Mouse (Mus musculus): ENCODE measurements around the gene Klk15. TPM values are rescaled to one million over a fixed set of nuclear protein-coding genes. Genes with fewer than 3 reads are reported as not detected.
"Not testable (repeated sequence)": the region's sequence is repeated elsewhere in the genome, so short reads cannot be mapped to it uniquely, and the experiment has no call there.

Gene Klk15
- total RNA-seq, 2 experiments from 2014 or later: not detected

- peak; percentile 76 for ATAC-seq (ENCODE audit: poor library complexity, severe bottlenecking)
Observed at GRCm38 (mm10) chr7:43967612-43968011, 34.1 kb downstream of the Klk15 start.

GRCm38 (mm10) chr7:43975761-43976160 lies 42.2 kb downstream of the Klk15 start, which contains the start of gene Klk1b9:
Gene Klk1b9, plus strand, starts transcription at chr7:43976061.
- ATAC-seq (ENCODE audit: poor library complexity, severe bottlenecking): not testable (repeated sequence)

GRCm38 (mm10) chr7:43985657-43986056 lies 52.1 kb downstream of the Klk15 start:
- peak; percentile 71 for ATAC-seq (ENCODE audit: poor library complexity, severe bottlenecking)

Other genes starting within 250 kb of the Klk15 start
- not detected in 2 replicates for gene Klk14, start 243.3 kb upstream of the Klk15 start, total RNA-seq (2015)
- not detected in 2 replicates for gene Klk14, start 243.3 kb upstream of the Klk15 start, total RNA-seq (2017)
- not detected in 2 replicates for gene Klk13, start 221.2 kb upstream of the Klk15 start, total RNA-seq (2015)
- not detected in 2 replicates for gene Klk13, start 221.2 kb upstream of the Klk15 start, total RNA-seq (2017)
- gene Klk12, start 164.8 kb upstream of the Klk15 start, total RNA-seq (2015): not detected in 2 replicates
- not detected in 2 replicates for gene Klk12, start 164.8 kb upstream of the Klk15 start, total RNA-seq (2017)
- not detected in 2 replicates for gene Klk11, start 159.1 kb upstream of the Klk15 start, total RNA-seq (2015)
- not detected in 2 replicates for gene Klk11, start 159.1 kb upstream of the Klk15 start, total RNA-seq (2017)
- gene Klk10, start 152.7 kb upstream of the Klk15 start, total RNA-seq (2015): not detected in 2 replicates
- not detected in 2 replicates for gene Klk10, start 152.7 kb upstream of the Klk15 start, total RNA-seq (2017)
- not detected in 2 replicates for gene Klk9, start 141.8 kb upstream of the Klk15 start, total RNA-seq (2015)
- gene Klk9, start 141.8 kb upstream of the Klk15 start, total RNA-seq (2017): not detected in 2 replicates
- 10.4 and 13.7 TPM in 2 replicates for gene Klk8, start 136.2 kb upstream of the Klk15 start, total RNA-seq (2015)
- 5.0 and 10.2 TPM in 2 replicates for gene Klk8, start 136.2 kb upstream of the Klk15 start, total RNA-seq (2017)
- gene Klk7, start 122.4 kb upstream of the Klk15 start, total RNA-seq (2015): not detected in 2 replicates
- not detected in 2 replicates for gene Klk7, start 122.4 kb upstream of the Klk15 start, total RNA-seq (2017)
- gene Klk6, start 109.2 kb upstream of the Klk15 start, total RNA-seq (2015): not detected in 2 replicates
- not detected in 2 replicates for gene Klk6, start 109.2 kb upstream of the Klk15 start, total RNA-seq (2017)
- not detected in 2 replicates for gene Klk5, start 91.8 kb upstream of the Klk15 start, total RNA-seq (2015)
- not detected in 2 replicates for gene Klk5, start 91.8 kb upstream of the Klk15 start, total RNA-seq (2017)
- gene Klk4, start 52.6 kb upstream of the Klk15 start, total RNA-seq (2015): not detected in 2 replicates
- not detected in 2 replicates for gene Klk4, start 52.6 kb upstream of the Klk15 start, total RNA-seq (2017)
- not detected in 2 replicates for gene Klk1b8, start 16.9 kb downstream of the Klk15 start, total RNA-seq (2015)
- not detected in 2 replicates for gene Klk1b8, start 16.9 kb downstream of the Klk15 start, total RNA-seq (2017)
- gene Klk1b1, start 33.0 kb downstream of the Klk15 start, total RNA-seq (2015): not detected in 2 replicates
- not detected in 2 replicates for gene Klk1b1, start 33.0 kb downstream of the Klk15 start, total RNA-seq (2017)
- not detected in 2 replicates for gene Klk1b9, start 42.3 kb downstream of the Klk15 start, total RNA-seq (2015)
- gene Klk1b9, start 42.3 kb downstream of the Klk15 start, total RNA-seq (2017): not detected in 2 replicates
- gene Klk1b11, start 62.1 kb downstream of the Klk15 start, total RNA-seq (2015): 0.33 and 0.84 TPM in 2 replicates
- 1.1 TPM in 1 of 2 replicates, not detected in the other for gene Klk1b11, start 62.1 kb downstream of the Klk15 start, total RNA-seq (2017)
- gene Klk1b26, start 78.4 kb downstream of the Klk15 start, total RNA-seq (2015): not detected in 2 replicates
- not detected in 2 replicates for gene Klk1b26, start 78.4 kb downstream of the Klk15 start, total RNA-seq (2017)
- not detected in 2 replicates for gene Klk1b27, start 118.5 kb downstream of the Klk15 start, total RNA-seq (2015)
- not detected in 2 replicates for gene Klk1b27, start 118.5 kb downstream of the Klk15 start, total RNA-seq (2017)
- gene Klk1b21, start 168.6 kb downstream of the Klk15 start, total RNA-seq (2015): not detected in 2 replicates
- not detected in 2 replicates for gene Klk1b21, start 168.6 kb downstream of the Klk15 start, total RNA-seq (2017)
- not detected in 2 replicates for gene Klk1b22, start 178.9 kb downstream of the Klk15 start, total RNA-seq (2015)
- gene Klk1b22, start 178.9 kb downstream of the Klk15 start, total RNA-seq (2017): not detected in 2 replicates
- gene Klk1b16, start 203.0 kb downstream of the Klk15 start, total RNA-seq (2015): not detected in 2 replicates
- gene Klk1b16, start 203.0 kb downstream of the Klk15 start, total RNA-seq (2017): not detected in 2 replicates